Mouse (Mus musculus) c-Kit-positive CD71-negative TER-119-negative erythroid progenitor cells, embryonic 14.5 days (primary cell): ENCODE results near the gene Itga5.

Source experiments
- DNase-seq: peaks from one replicate; pipeline ENCODE4 v3.0.0-alpha.2; 2013; ENCODE audit warnings: low read depth

The Itga5 gene

GRCm38 (mm10) chr15:103294649-103295048 lies 71.9 kb downstream of the Itga5 start:
- DNase-seq = no peak
